Comparison of ENCODE assay signal across 9 mouse cellular contexts in the genomic region with DNA sequence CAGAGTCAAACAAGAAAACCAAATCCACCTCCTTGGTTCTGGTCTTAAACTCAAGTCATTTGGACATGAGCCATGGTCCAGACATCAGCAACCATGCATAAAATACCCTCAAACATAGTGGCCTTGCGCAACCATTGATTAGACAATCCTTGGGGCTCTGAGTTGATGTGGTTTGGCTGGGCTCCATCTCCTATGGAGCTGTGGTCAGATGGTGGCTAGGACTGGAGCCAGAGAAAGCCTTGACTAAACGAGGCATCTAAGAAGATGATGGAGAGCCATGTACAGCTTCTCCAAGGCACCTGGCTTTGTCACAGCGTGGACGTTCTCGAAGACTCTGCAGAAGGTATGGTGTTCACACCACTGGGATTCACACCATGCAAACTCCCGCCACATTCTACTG.
DNase-seq lines count a peak whose midpoint lies in the region; ATAC-seq lines count a peak whose summit lies in the region.
"Had no signal": no experiment of that assay in that cellular context is flagged by ENCODE, and none has a peak within 500 bp of the region (broad histone marks: within the 10 kb centered on the region; RNA-seq: fewer than 3 reads in every experiment).

No protein-coding gene starts in this region.

- no peak for ATAC-seq in heart, embryonic 12.5 days (ENCODE audit: insufficient number of reproducible peaks, low FRiP score)
- ATAC-seq in hindbrain, embryonic 14.5 days (ENCODE audit: low FRiP score), result no peak

- H3K4me2 ChIP-seq in heart, embryonic 12.5 days, result no peak overlapping the region
- H3K4me2 ChIP-seq in hindbrain, embryonic 14.5 days (replicated peaks), result no peak overlapping the region

- intact Hi-C loops in heart, postnatal 10 days (cut with DNase I), result no loop called here

- H3K27me3 ChIP-seq in heart, embryonic 12.5 days (replicated peaks), result no peaks in the 10 kb centered on the region
- no peaks in the 10 kb centered on the region for H3K27me3 ChIP-seq in hindbrain, embryonic 14.5 days (ENCODE audit: control insufficient read depth, insufficient read depth, low read length)

- H3K36me3 ChIP-seq in heart, embryonic 12.5 days, result peaks cover 6% of the 10 kb centered on the region; the same call in 1 of the 2 replicates
- H3K36me3 ChIP-seq in hindbrain, embryonic 14.5 days (replicated peaks; ENCODE audit: control insufficient read depth, insufficient read depth), result no peaks in the 10 kb centered on the region; the same call in 1 of the 2 replicates

- H3K27ac ChIP-seq in heart, embryonic 12.5 days (ENCODE audit: poor library complexity, severe bottlenecking), result no peak overlapping the region
- H3K27ac ChIP-seq in hindbrain, embryonic 14.5 days, result peak overlapping the region; percentile 85

- H3K4me3 ChIP-seq in heart, embryonic 12.5 days, result no peak overlapping the region
- H3K4me3 ChIP-seq in hindbrain, embryonic 14.5 days (replicated peaks; ENCODE audit: low read length), result no peak overlapping the region

- 0 out of 2 replicates have a peak overlapping the region, but pooled peaks have one; percentile 13 for H3K9ac ChIP-seq in heart, embryonic 12.5 days
- no peak overlapping the region for H3K9ac ChIP-seq in hindbrain, embryonic 14.5 days

- H3K9me3 ChIP-seq in heart, embryonic 12.5 days (replicated peaks), result no peaks in the 10 kb centered on the region
- no peaks in the 10 kb centered on the region for H3K9me3 ChIP-seq in hindbrain, embryonic 14.5 days (ENCODE audit: control insufficient read depth, low read length)

- no peak for DNase-seq in heart, postnatal 10 days
- peak; percentile 61 for DNase-seq in 3134 (ENCODE audit: extremely low read depth, insufficient read length, low spot score)
- DNase-seq in adrenal gland, postnatal 25 days, result peak; percentile 37
- no peak for DNase-seq in hindbrain, embryonic 14.5 days (ENCODE audit: low spot score)
- DNase-seq in right cerebral cortex, postnatal 14 days, result no peak
- no peak for DNase-seq in layer of hippocampus, postnatal 36 days
- DNase-seq in frontal cortex, postnatal 25 days (ENCODE audit: low spot score in 2 of 2), result no peak
- DNase-seq: layer of hippocampus, adult 9-11 months had no signal

- WGBS in heart, embryonic 12.5 days, result 95% methylated on average over 6 of the region's 6 CpGs
- WGBS in hindbrain, embryonic 14.5 days, result 71% methylated on average over 6 of the region's 6 CpGs

- H3K4me1 ChIP-seq in heart, embryonic 12.5 days (replicated peaks), result peaks cover 76% of the 10 kb centered on the region
- peaks cover 80% of the 10 kb centered on the region for H3K4me1 ChIP-seq in hindbrain, embryonic 14.5 days (replicated peaks; ENCODE audit: control insufficient read depth, insufficient read depth, low read length)

Comparison
In these comparisons a context has a peak if more than half of its experiments do, and no peak if none do; other contexts are left out.
1. DNase-seq: peak in 3134 (single experiment) and adrenal gland, postnatal 25 days (single experiment); none in heart, postnatal 10 days (0 of 2), hindbrain, embryonic 14.5 days (single experiment), right cerebral cortex, postnatal 14 days (single experiment), layer of hippocampus, postnatal 36 days (0 of 2) and frontal cortex, postnatal 25 days (0 of 2).